Mouse (Mus musculus): Measurements from ENCODE around the gene Gsc2. TPM values are rescaled to one million over a fixed set of nuclear protein-coding genes. Genes with fewer than 3 reads are reported as not detected.

Gsc2 gene
- total RNA-seq, 2 experiments from 2014 or later = not detected

- DNase-seq (ENCODE audit: extremely low spot score in 1 of 2, low spot score in 1 of 2) = peak; percentile 40 to 42
Observed at GRCm38 (mm10) chr16:17927351-17928082, 12.7 kb upstream of the Gsc2 start.

GRCm38 (mm10) chr16:17922163-17922538 is 7.3 kb upstream of the Gsc2 start:
- no peak for DNase-seq (ENCODE audit: extremely low spot score in 1 of 2, low spot score in 1 of 2)

- peak; percentile 91 to 96 for DNase-seq (ENCODE audit: extremely low spot score in 1 of 2, low spot score in 1 of 2)
Observed at GRCm38 (mm10) chr16:17921325-17922162, 6.7 kb upstream of the Gsc2 start.

GRCm38 (mm10) chr16:17920586-17920985 is 5.7 kb upstream of the Gsc2 start:
- no peak for DNase-seq (ENCODE audit: extremely low spot score in 1 of 2, low spot score in 1 of 2)

GRCm38 (mm10) chr16:17911052-17911595 is 3.7 kb downstream of the Gsc2 start, which contains the start of gene Ess2:
Ess2 (minus strand) TSS chr16:17911348.
- DNase-seq (ENCODE audit: extremely low spot score in 1 of 2, low spot score in 1 of 2) = peak; percentile 75 to 83

GRCm38 (mm10) chr16:17898462-17898861 is 16.4 kb downstream of the Gsc2 start, which contains the start of the genes Dgcr2 and Tssk2:
Dgcr2 (minus strand) TSS chr16:17898562.
Tssk2 (plus strand) TSS chr16:17898637.
- DNase-seq (ENCODE audit: extremely low spot score in 1 of 2, low spot score in 1 of 2) = no peak

DNA sequence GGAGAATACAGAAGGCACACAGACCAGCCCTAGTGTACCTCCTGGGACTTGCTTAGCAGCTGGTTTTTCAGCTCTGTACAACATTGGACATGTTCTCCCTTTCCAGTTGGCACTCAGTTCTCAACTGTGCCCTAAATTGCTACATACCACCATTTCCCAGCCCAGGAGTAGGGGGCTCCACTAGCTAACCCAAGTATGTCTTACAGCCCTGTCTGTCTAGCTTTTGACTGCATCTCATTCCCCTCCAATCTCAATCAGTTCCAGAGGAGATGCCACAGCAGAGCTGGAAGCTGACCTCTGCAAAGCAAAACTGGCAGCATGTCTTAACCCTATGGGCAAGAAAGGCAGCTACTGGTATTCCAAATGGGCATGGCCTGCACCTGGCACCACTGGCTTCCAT is 18.8 kb downstream of the Gsc2 start:
- DNase-seq (ENCODE audit: extremely low spot score in 1 of 2, low spot score in 1 of 2) = no peak

- no peak for DNase-seq (ENCODE audit: extremely low spot score in 1 of 2, low spot score in 1 of 2)
Observed at GRCm38 (mm10) chr16:17893923-17894322, 20.9 kb downstream of the Gsc2 start, which contains the start of gene Tssk1. Tssk1 (plus strand) TSS chr16:17894223.

GRCm38 (mm10) chr16:17892606-17893005 is 22.3 kb downstream of the Gsc2 start:
- DNase-seq (ENCODE audit: extremely low spot score in 1 of 2, low spot score in 1 of 2) = no peak

GRCm38 (mm10) chr16:17891567-17891959 is 23.3 kb downstream of the Gsc2 start, which contains the start of gene Gm20518:
Gm20518 (minus strand) TSS chr16:17891671.
- peak; percentile 91 to 95 for DNase-seq (ENCODE audit: extremely low spot score in 1 of 2, low spot score in 1 of 2)

DNA sequence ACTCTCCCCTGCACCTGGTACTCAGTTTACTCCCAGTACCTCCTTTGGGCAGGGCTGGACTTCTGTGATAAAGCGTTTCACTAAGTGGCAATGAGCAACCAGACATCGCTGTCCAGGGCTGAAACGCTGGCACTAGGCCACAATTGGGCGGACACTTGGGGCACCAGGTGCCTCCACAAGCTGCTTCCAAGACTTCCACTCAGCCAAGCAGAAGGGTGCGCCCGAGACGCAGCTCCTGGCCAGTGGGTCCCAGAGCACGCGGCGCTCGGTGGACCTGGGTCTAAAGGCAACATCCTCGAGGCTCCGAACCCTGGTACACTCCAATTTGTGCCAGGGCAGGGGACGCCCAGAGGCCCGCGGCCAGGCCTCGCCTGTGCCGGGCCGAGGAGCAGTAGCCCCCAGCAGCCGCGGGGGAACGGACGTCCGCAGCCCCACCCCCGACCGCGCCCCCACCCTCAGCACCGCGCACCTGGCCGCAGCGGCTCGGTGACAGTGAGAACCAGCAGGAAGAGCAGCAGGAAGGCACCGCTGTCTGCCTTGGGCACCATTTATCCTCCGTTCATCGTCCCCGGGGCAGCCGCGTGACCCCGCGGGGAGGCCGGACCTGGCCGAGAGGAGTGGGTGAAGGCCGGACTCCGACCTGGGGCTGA is 23.8 kb downstream of the Gsc2 start:
- DNase-seq (ENCODE audit: extremely low spot score in 1 of 2, low spot score in 1 of 2) = peak; percentile 33 to 44

DNA sequence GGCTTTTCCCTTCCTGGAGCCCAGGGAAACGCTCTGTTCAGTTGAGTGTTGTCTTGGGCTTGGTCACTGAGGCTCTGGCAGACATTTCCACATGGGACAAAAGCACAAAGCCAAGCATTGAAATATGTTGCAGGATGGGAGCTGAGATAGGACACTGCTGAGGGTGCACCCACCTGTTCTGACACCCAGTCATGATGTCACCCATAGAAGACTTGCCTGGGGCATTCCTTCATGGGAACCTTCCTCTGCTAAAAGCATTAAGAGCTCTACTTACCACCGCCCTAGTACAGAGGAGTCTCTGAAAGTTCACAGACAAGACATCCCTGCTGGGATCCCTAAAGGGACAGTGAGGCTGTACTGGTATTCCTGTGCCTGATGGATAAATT is 24.5 kb downstream of the Gsc2 start:
- DNase-seq (ENCODE audit: extremely low spot score in 1 of 2, low spot score in 1 of 2) = no peak

- no peak for DNase-seq (ENCODE audit: extremely low spot score in 1 of 2, low spot score in 1 of 2)
Observed at GRCm38 (mm10) chr16:17889689-17890341, 25.0 kb downstream of the Gsc2 start.

GRCm38 (mm10) chr16:17884116-17884515 is 30.7 kb downstream of the Gsc2 start:
- DNase-seq (ENCODE audit: extremely low spot score in 1 of 2, low spot score in 1 of 2) = no peak

DNA sequence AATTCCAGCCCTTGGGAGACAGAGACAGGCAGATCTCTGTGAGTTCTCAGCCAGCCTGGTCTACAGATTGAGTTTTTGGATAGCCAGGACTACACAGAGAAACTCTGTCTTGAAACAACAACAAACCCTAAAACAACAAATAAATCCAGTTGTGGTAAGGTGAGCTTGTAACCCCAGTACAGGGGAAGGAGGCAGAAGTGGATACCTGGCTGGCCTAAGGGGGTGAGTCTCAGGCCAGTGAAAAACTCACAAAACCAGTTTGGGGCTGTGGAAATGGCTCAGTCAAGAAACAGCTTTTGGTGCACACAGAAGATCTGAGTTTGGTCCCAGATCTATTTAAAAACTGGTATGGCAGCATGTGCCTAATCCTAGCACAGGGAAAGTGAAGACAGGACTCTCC is 32.7 kb downstream of the Gsc2 start:
- no peak for DNase-seq (ENCODE audit: extremely low spot score in 1 of 2, low spot score in 1 of 2)

- no peak for DNase-seq (ENCODE audit: extremely low spot score in 1 of 2, low spot score in 1 of 2)
Observed at GRCm38 (mm10) chr16:17879571-17879970, 35.3 kb downstream of the Gsc2 start.

DNA sequence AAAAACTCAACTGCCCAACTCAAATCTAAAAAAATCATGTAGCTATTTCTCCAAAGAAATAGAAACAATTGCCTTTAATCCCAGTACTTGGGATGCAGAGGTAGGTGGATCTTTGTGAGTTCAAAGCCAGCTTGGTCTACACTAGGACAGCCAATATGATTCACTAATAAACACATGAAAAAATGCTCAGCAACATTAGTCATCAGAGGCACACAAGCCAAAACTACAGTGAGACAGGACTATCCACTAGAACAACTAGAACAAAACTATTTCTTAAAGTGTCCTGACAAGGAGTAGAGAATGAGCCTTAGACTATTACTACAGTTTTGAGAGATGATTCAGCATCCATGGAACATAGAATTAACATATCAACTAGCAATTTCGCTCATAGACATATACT is 38.8 kb downstream of the Gsc2 start:
- no peak for DNase-seq (ENCODE audit: extremely low spot score in 1 of 2, low spot score in 1 of 2)

DNA sequence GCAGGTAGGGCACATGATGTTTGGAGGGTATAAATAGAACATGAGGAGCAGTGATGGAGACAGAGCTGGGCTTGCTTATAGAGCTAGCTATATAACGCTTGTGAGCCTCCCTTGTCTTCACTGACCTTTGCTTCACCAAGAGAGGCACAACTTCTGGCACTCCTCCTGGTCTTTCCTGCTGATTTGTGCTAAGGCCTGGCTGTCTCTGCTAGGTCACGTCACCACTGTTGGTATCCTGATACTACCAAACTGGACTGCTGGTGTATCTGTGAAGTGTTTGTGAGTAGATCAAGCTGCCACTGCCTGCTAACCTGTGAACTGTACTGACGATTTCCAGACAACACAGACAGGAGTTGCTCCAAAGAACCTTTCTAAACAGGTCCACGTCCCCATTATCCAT is 39.7 kb downstream of the Gsc2 start:
- DNase-seq (ENCODE audit: extremely low spot score in 1 of 2, low spot score in 1 of 2) = no peak

GRCm38 (mm10) chr16:17872995-17873394 is 41.9 kb downstream of the Gsc2 start:
- no peak for DNase-seq (ENCODE audit: extremely low spot score in 1 of 2, low spot score in 1 of 2)

- no peak for DNase-seq (ENCODE audit: extremely low spot score in 1 of 2, low spot score in 1 of 2)
Observed at GRCm38 (mm10) chr16:17871248-17871647, 43.6 kb downstream of the Gsc2 start.
